Mouse (Mus musculus) CH12F3 (cell line): ENCODE data around the gene Lrit2.

Experiments
- in situ Hi-C: fragments of 300-500 bp; cut with MboI; formaldehyde crosslinking; loops from 2 replicates; pipeline ENCODE4 v1.14.3; 2020; ENCODE audit warnings: low sequenced_read_pairs

Lrit2 gene

GRCm38 (mm10) chr14:37067629-37068028 is at the start of gene Lrit2:
Gene Lrit2 (plus strand): TSS chr14:37067929.
- in situ Hi-C loops = no loop called here

GRCm38 (mm10) chr14:37027248-37027933 is 40.3 kb upstream of the Lrit2 start:
- in situ Hi-C loops = no loop called here

- in situ Hi-C loops = no loop called here
These were observed 39.8 kb upstream of the Lrit2 start for GRCm38 (mm10) chr14:37027951-37028350.

- in situ Hi-C loops = no loop called here
These were observed 39.2 kb upstream of the Lrit2 start for GRCm38 (mm10) chr14:37028555-37028954.

- in situ Hi-C loops = loop anchor here (10.0 kb wide), 1 partner anchor 168 kb away; no protein-coding TSS in a partner anchor
These were observed 35.1 kb upstream of the Lrit2 start for GRCm38 (mm10) chr14:37032481-37033104.

GRCm38 (mm10) chr14:37033241-37033640 is 34.5 kb upstream of the Lrit2 start:
- in situ Hi-C loops = loop anchor here (10.0 kb wide), 1 partner anchor 168 kb away; no protein-coding TSS in a partner anchor

- in situ Hi-C loops = loop anchor here (10.0 kb wide), 1 partner anchor 170 kb away; no protein-coding TSS in a partner anchor
These were observed 33.3 kb upstream of the Lrit2 start for GRCm38 (mm10) chr14:37034432-37034831.

- in situ Hi-C loops = no loop called here
These were observed 18.8 kb upstream of the Lrit2 start, which contains the start of gene Rgr for GRCm38 (mm10) chr14:37048914-37049410. Gene Rgr (minus strand): TSS chr14:37048964.

GRCm38 (mm10) chr14:37064849-37065248 is 2.9 kb upstream of the Lrit2 start:
- in situ Hi-C loops = no loop called here

GRCm38 (mm10) chr14:37066636-37067035 is 1.1 kb upstream of the Lrit2 start:
- in situ Hi-C loops = no loop called here

- in situ Hi-C loops = no loop called here
These were observed 787 bp downstream of the Lrit2 start for GRCm38 (mm10) chr14:37068516-37068915.

GRCm38 (mm10) chr14:37080724-37081123 is 13.0 kb downstream of the Lrit2 start:
- in situ Hi-C loops = no loop called here

- in situ Hi-C loops = no loop called here
These were observed 16.0 kb downstream of the Lrit2 start for GRCm38 (mm10) chr14:37083755-37084154.

GRCm38 (mm10) chr14:37094436-37094835 is 26.7 kb downstream of the Lrit2 start:
- in situ Hi-C loops = no loop called here

- in situ Hi-C loops = no loop called here
These were observed 27.8 kb downstream of the Lrit2 start for GRCm38 (mm10) chr14:37095556-37095955.

GRCm38 (mm10) chr14:37097956-37098530 is 30.3 kb downstream of the Lrit2 start, which contains the start of gene Cdhr1:
Gene Cdhr1 (minus strand): TSS chr14:37098347.
- in situ Hi-C loops = no loop called here

- in situ Hi-C loops = no loop called here
These were observed 33.8 kb downstream of the Lrit2 start for GRCm38 (mm10) chr14:37101531-37101930.

- in situ Hi-C loops = no loop called here
These were observed 34.8 kb downstream of the Lrit2 start for GRCm38 (mm10) chr14:37102484-37102883.

- in situ Hi-C loops = no loop called here
These were observed 37.0 kb downstream of the Lrit2 start for GRCm38 (mm10) chr14:37104747-37105146.

- in situ Hi-C loops = no loop called here
These were observed 38.1 kb downstream of the Lrit2 start for GRCm38 (mm10) chr14:37105846-37106245.

GRCm38 (mm10) chr14:37109460-37109859 is 41.7 kb downstream of the Lrit2 start:
- in situ Hi-C loops = no loop called here

- in situ Hi-C loops = no loop called here
These were observed 42.2 kb downstream of the Lrit2 start for GRCm38 (mm10) chr14:37109975-37110374.
